Mouse (Mus musculus): Measurements from ENCODE around the gene Sumf2. TPM values are rescaled to one million over a fixed set of nuclear protein-coding genes. Genes with fewer than 3 reads are reported as not detected.

Gene Sumf2
- polyA plus RNA-seq (2012; ENCODE audit: low replicate concordance): 4.0 and 9.3 TPM in 2 replicates

GRCm38 (mm10) chr5:129846752-129847557, at the start of gene Sumf2:
Sumf2 (plus strand) TSS chr5:129846986.

GRCm38 (mm10) chr5:129886911-129887636, 40.3 kb downstream of the Sumf2 start, which contains the start of gene Chchd2:
Chchd2 (minus strand) TSS chr5:129887470.

GRCm38 (mm10) chr5:129895198-129896088, 48.7 kb downstream of the Sumf2 start, which contains the start of gene Zbed5:
Zbed5 (plus strand) TSS chr5:129895723.

GRCm38 (mm10) chr5:129898449-129898848, 51.7 kb downstream of the Sumf2 start, which contains the start of gene Phkg1:
Phkg1 (minus strand) TSS chr5:129898549.

GRCm38 (mm10) chr5:129908242-129908965, 61.6 kb downstream of the Sumf2 start, which contains the start of gene Nupr1l:
Nupr1l (plus strand) TSS chr5:129908540.

Other genes starting within 250 kb of the Sumf2 start
- gene Zfp11, start 176.9 kb upstream of the Sumf2 start, polyA plus RNA-seq (2012; ENCODE audit: low replicate concordance): 0.05 and 0.08 TPM in 2 replicates
- not detected in 2 replicates for gene Sept14, start 138.5 kb upstream of the Sumf2 start, polyA plus RNA-seq (2012; ENCODE audit: low replicate concordance)
- 6.7 and 12.7 TPM in 2 replicates for gene Mrps17, start 131.5 kb upstream of the Sumf2 start, polyA plus RNA-seq (2012; ENCODE audit: low replicate concordance)
- gene Nipsnap2, start 121.9 kb upstream of the Sumf2 start, polyA plus RNA-seq (2012; ENCODE audit: low replicate concordance): 7.2 and 9.7 TPM in 2 replicates
- gene Psph, start 59.5 kb upstream of the Sumf2 start, polyA plus RNA-seq (2012; ENCODE audit: low replicate concordance): 8.6 and 40.6 TPM in 2 replicates
- gene Chchd2, start 40.5 kb downstream of the Sumf2 start, polyA plus RNA-seq (2012; ENCODE audit: low replicate concordance): 543 and 642 TPM in 2 replicates
- 3.4 and 48.5 TPM in 2 replicates for gene Zbed5, start 48.7 kb downstream of the Sumf2 start, polyA plus RNA-seq (2012; ENCODE audit: low replicate concordance)
- gene Phkg1, start 51.6 kb downstream of the Sumf2 start, polyA plus RNA-seq (2012; ENCODE audit: low replicate concordance): 0.10 TPM in 1 of 2 replicates, not detected in the other
- gene Nupr1l, start 61.6 kb downstream of the Sumf2 start, polyA plus RNA-seq (2012; ENCODE audit: low replicate concordance): 1.7 TPM in 2 replicates
- gene Vkorc1l1, start 95.0 kb downstream of the Sumf2 start, polyA plus RNA-seq (2012; ENCODE audit: low replicate concordance): 19.6 and 19.7 TPM in 2 replicates
- gene Gusb, start 156.1 kb downstream of the Sumf2 start, polyA plus RNA-seq (2012; ENCODE audit: low replicate concordance): 18.1 and 22.7 TPM in 2 replicates
- gene Asl, start 182.3 kb downstream of the Sumf2 start, polyA plus RNA-seq (2012; ENCODE audit: low replicate concordance): 7.4 and 8.3 TPM in 2 replicates
- 5.0 and 7.4 TPM in 2 replicates for gene Crcp, start 182.3 kb downstream of the Sumf2 start, polyA plus RNA-seq (2012; ENCODE audit: low replicate concordance)
- gene Tpst1, start 226.3 kb downstream of the Sumf2 start, polyA plus RNA-seq (2012; ENCODE audit: low replicate concordance): 19.2 and 44.7 TPM in 2 replicates